Mouse (Mus musculus) CD4-positive, CD25-positive, alpha-beta regulatory T cell (primary cell): Measurements from ENCODE around the gene Rgs13. TPM values are rescaled to one million over a fixed set of nuclear protein-coding genes. Genes with fewer than 3 reads are reported as not detected.

Experiments
- polyA plus RNA-seq: library from polyadenylated mRNA; unstranded; fragments of 100-300 nt; shearing (Covaris generic); gene quantifications from one replicate; pipeline ENCODE4 v1.2.1, GENCODE M21; 2017

The Rgs13 gene
- polyA plus RNA-seq, result 0.12 TPM

DNA sequence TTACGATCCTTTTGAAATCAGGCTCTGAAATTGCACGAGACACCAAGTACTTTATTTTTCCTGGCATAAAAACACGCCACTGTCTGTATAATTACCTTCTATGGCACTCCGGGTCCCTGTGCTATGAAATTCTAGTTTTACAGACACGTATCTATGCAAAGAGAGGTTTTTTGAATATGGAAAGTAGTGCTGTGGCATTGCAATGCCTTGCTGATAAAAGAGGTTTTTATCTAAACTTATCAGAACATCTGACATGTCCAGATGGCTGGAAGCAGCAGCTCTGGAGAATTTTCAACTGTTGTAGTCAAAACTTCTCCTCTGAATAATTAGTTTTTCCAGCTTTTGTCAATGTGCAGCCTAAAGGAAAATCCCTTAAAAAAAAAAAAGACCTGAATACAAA lies at the start of gene Rgs13:
TSS of gene Rgs13 (minus strand) at position 207 of the 400 bp plus-strand sequence.

Other genes starting within 250 kb of the Rgs13 start
- 59.6 TPM for gene Rgs2, start 173.2 kb downstream of the Rgs13 start, polyA plus RNA-seq
- 475 TPM for gene Rgs1, start 71.9 kb upstream of the Rgs13 start, polyA plus RNA-seq